ENCODE assay signal across 9 mouse cellular contexts in the genomic region with DNA sequence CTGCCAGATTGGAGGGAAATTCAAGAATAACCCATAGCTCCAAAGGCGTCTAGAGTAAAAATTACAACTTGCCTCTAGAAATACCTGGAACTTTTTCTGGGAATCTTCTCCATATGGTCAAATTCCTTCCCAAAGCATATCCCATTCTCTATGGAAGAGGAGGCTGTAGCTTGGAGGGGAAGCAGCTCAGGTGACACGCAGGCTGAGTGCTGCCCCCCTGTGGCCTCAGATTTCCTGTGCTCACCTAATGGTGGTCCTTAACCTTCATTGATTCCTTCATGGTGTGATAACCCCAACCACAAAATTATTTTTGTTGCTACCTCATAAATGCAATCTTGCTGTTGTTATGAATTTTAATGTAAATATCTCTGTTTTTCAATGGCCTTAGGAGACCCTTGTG. TPM values are rescaled to one million over a fixed set of nuclear protein-coding genes. Genes with fewer than 3 reads are reported as not detected.
A peak's percentile ranks its signal among the peaks of the same experiment; 100 is the strongest.
DNase-seq lines count a peak whose midpoint lies in the region; ATAC-seq and TF ChIP-seq lines count a peak whose summit lies in the region.
"Had no signal": no experiment of that assay in that cellular context is flagged by ENCODE, and none has a peak within 500 bp of the region (broad histone marks: within the 10 kb centered on the region; RNA-seq: fewer than 3 reads in every experiment).

No protein-coding gene starts in this region.

- no peak overlapping the region for H3K4me3 ChIP-seq in stomach, postnatal 0 days (ENCODE audit: low read depth, low read length)
- H3K4me3 ChIP-seq: lung, embryonic 15.5 days had no signal

- H3K4me2 ChIP-seq in stomach, postnatal 0 days (replicated peaks; ENCODE audit: low read depth), result no peak overlapping the region
- H3K4me2 ChIP-seq: lung, embryonic 15.5 days had no signal

- H3K9me3 ChIP-seq in stomach, postnatal 0 days (ENCODE audit: control insufficient read depth, low read length), result no peaks in the 10 kb centered on the region
- H3K9me3 ChIP-seq: lung, embryonic 15.5 days had no signal

- H3K4me1 ChIP-seq in stomach, postnatal 0 days (replicated peaks; ENCODE audit: control insufficient read depth, insufficient read depth), result no peaks in the 10 kb centered on the region
- H3K4me1 ChIP-seq: lung, embryonic 15.5 days had no signal

- no peak overlapping the region for H3K9ac ChIP-seq in stomach, postnatal 0 days (ENCODE audit: low read length)
- H3K9ac ChIP-seq: lung, embryonic 15.5 days had no signal

- no peak for TF ChIP-seq EP300 in stomach, postnatal 0 days (optimal IDR thresholded peaks at IDR 0.05)

- no peaks in the 10 kb centered on the region for H3K27me3 ChIP-seq in stomach, postnatal 0 days (ENCODE audit: control insufficient read depth, insufficient read depth, low read length)
- H3K27me3 ChIP-seq: lung, embryonic 15.5 days had no signal

- TF ChIP-seq CTCF in stomach, postnatal 0 days (IDR thresholded peaks at IDR 0.05; ENCODE audit: low read depth), result peak; percentile 81

- peak; percentile 45 for ATAC-seq in activated CD4-positive, CD25-positive, alpha-beta regulatory T cell, adult 4 months
- ATAC-seq in inflammation-experienced regulatory T-cells, adult 6 months, result peak; percentile 60
- ATAC-seq in stomach, postnatal 0 days (ENCODE audit: low FRiP score, low TSS enrichment), result no peak

- DNase-seq in adrenal gland, adult 18-20 months (ENCODE audit: low spot score in 2 of 2), result peak; percentile 35 to 56
- DNase-seq in adrenal gland, adult 8-10 months, result no peak
- DNase-seq in layer of hippocampus, postnatal 10 days (ENCODE audit: low spot score in 2 of 2), result peak; percentile 58 to 72
- no peak for DNase-seq in layer of hippocampus, postnatal 14 days (ENCODE audit: low spot score in 2 of 2)
- DNase-seq in stomach, postnatal 0 days (ENCODE audit: low spot score), result peak; percentile 63
- no peak for DNase-seq in spleen, postnatal 36 days (ENCODE audit: low spot score in 2 of 2)

- no peaks in the 10 kb centered on the region for H3K36me3 ChIP-seq in stomach, postnatal 0 days (ENCODE audit: control insufficient read depth, insufficient read depth, low read length)
- H3K36me3 ChIP-seq: lung, embryonic 15.5 days had no signal

- 46% methylated on average over 2 of the region's 2 CpGs for WGBS in stomach, postnatal 0 days

- H3K27ac ChIP-seq in stomach, postnatal 0 days (replicated peaks), result no peak overlapping the region
- H3K27ac ChIP-seq: lung, embryonic 15.5 days had no signal

RNA-seq across cellular contexts. Expression of gene Camk1g, which starts 45.9 kb away (rescaled TPM):
- under 1 TPM; 0.13 to 0.17 TPM for total RNA-seq in adrenal gland, adult 18-20 months (2021)
- under 1 TPM in 3 of 4 experiments, not detected in 1; 0.12 to 0.49 (median 0.35) TPM for total RNA-seq in adrenal gland, adult 8-10 months (2022)
- 10 to 100 TPM; 39.3 to 40.3 TPM for total RNA-seq in layer of hippocampus, postnatal 10 days (2021)
- 10 to 100 TPM; 30.7 to 37.8 TPM for total RNA-seq in layer of hippocampus, postnatal 14 days (2021)
- not detected for polyA plus RNA-seq in activated CD4-positive, CD25-positive, alpha-beta regulatory T cell, adult 4 months (2017; shearing (Covaris generic))
- not detected for polyA plus RNA-seq in inflammation-experienced regulatory T-cells, adult 6 months (2017; shearing (Covaris generic))
- 1.5 and 1.6 TPM in 2 replicates for polyA plus RNA-seq in stomach, postnatal 0 days (2015; fragmentation: Nextera tagmentation; extraction: Ambion mirVana)

RNA-seq across cellular contexts. Expression of gene G0s2, which starts 51.2 kb away (rescaled TPM):
- 100 to 1,000 TPM; 129 to 206 TPM for total RNA-seq in adrenal gland, adult 18-20 months (2021)
- 10 to 100 TPM; 48.8 to 85.1 (median 74.4) TPM for total RNA-seq in adrenal gland, adult 8-10 months (2022)
- 1 to 10 TPM; 6.7 to 9.3 TPM for total RNA-seq in layer of hippocampus, postnatal 10 days (2021)
- 10 to 100 TPM in 1 of 2 experiments, 1 to 10 TPM in 1; 9.3 to 12.1 TPM for total RNA-seq in layer of hippocampus, postnatal 14 days (2021)
- polyA plus RNA-seq in activated CD4-positive, CD25-positive, alpha-beta regulatory T cell, adult 4 months (2017; shearing (Covaris generic)), result under 1 TPM; 0.61 to 0.78 TPM
- polyA plus RNA-seq in inflammation-experienced regulatory T-cells, adult 6 months (2017; shearing (Covaris generic)), result under 1 TPM in 1 of 3 experiments, not detected in 2; 0.79 TPM
- 20.8 and 27.4 TPM in 2 replicates for polyA plus RNA-seq in stomach, postnatal 0 days (2015; fragmentation: Nextera tagmentation; extraction: Ambion mirVana)

Comparison
In these comparisons a context has a peak if more than half of its experiments do, and no peak if none do; other contexts are left out.
1. DNase-seq: peak in adrenal gland, adult 18-20 months (2 of 2), layer of hippocampus, postnatal 10 days (2 of 2) and stomach, postnatal 0 days (single experiment); none in adrenal gland, adult 8-10 months (single experiment), layer of hippocampus, postnatal 14 days (0 of 2) and spleen, postnatal 36 days (0 of 2).
2. RNA of gene Camk1g, which starts 45.9 kb away (total RNA-seq): 39.3 to 40.3 TPM in layer of hippocampus, postnatal 10 days and 30.7 to 37.8 TPM in layer of hippocampus, postnatal 14 days; 0.12 to 0.49 TPM in adrenal gland, adult 8-10 months and 0.13 to 0.17 TPM in adrenal gland, adult 18-20 months; every median in the first group is over 10 times any median in the second.